Mouse (Mus musculus) left cerebral cortex, postnatal 14 days (tissue): Measurements from ENCODE around the gene Trim75. TPM values are rescaled to one million over a fixed set of nuclear protein-coding genes. Genes with fewer than 3 reads are reported as not detected.
"Not testable (repeated sequence)": the region's sequence is repeated elsewhere in the genome, so short reads cannot be mapped to it uniquely, and the experiment has no call there.

ENCODE experiments used
- DNase-seq, 2 experiments: peaks; one replicate each; pipeline ENCODE4 v3.0.0; 2021 to 2022; ENCODE audit warnings: low spot score in 2 of 2, mixed read lengths in 1 of 2
- intact Hi-C: fragments of 180-260 bp; cut with DNase I; formaldehyde crosslinking; loops from one replicate; pipeline ENCODE4 v1.15.1; 2025
- long read RNA-seq, 2 experiments: library from polyadenylated mRNA; stranded (forward); transcript quantifications; one replicate each; pipeline ENCODE4 v2.0.0; 2021
- total RNA-seq, 2 experiments: library from RNA; stranded (reverse); gene quantifications; 2 replicates each; pipeline ENCODE4 v1.2.3; 2021

Gene Trim75
- total RNA-seq: not detected
- long read RNA-seq, experiment 1: 0 reads
- long read RNA-seq, experiment 2: 0 reads

- DNase-seq: no peak
- intact Hi-C loops: no loop called here
Measured at GRCm38 (mm10) chr8:64987731-64988130, at the start of gene Trim75. Gene Trim75, minus strand, starts transcription at chr8:64987831.

- DNase-seq: peak in 1 of 2 experiments; percentile 2
- intact Hi-C loops: no loop called here
Measured at GRCm38 (mm10) chr8:65037117-65037533, 49.5 kb upstream of the Trim75 start, which contains the start of gene Apela. Gene Apela, minus strand, starts transcription at chr8:65037336.

DNA sequence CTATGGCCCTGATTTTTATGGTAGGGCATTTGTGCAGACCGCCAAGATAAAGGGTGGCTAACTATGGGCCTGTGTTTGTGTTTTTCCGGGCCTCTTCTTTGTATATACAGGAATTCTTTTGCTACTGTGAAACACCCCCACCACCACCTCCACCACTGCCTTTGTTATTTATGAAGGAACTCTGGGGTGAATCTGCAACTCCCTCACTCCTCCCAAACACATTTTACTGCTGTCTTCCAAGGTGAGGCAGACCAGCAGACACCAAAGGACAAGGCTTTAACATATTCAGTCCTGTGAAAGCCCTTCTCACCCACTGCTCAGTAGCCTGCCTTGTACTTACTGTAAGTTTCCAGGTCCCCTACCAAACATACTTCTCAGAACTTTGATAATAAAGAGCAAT, 46.5 kb upstream of the Trim75 start:
- no peak for DNase-seq
- intact Hi-C loops: no loop called here

DNA sequence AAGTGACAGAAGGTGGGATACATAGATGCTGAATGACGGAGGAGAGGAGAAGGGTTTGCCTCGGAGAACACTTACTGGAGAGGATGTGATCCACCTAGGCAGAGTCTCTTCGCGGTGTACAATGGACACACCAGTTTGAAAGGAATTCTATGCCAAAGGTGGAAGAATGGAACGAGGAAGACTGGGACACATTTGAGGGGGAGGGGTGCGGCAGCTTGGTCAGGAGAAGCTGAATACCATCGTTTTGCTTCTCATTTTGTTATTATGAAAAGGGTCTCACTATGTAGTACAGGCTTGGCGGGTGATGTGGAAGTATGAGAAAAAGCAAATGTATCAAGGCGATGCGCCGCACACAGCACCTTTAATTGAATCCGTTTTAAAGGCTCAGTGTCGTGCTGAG, 45.4 kb upstream of the Trim75 start:
- intact Hi-C loops: no loop called here
- DNase-seq: no peak

- intact Hi-C loops: no loop called here
- DNase-seq: no peak
Measured at GRCm38 (mm10) chr8:65032107-65032506, 44.5 kb upstream of the Trim75 start.

DNA sequence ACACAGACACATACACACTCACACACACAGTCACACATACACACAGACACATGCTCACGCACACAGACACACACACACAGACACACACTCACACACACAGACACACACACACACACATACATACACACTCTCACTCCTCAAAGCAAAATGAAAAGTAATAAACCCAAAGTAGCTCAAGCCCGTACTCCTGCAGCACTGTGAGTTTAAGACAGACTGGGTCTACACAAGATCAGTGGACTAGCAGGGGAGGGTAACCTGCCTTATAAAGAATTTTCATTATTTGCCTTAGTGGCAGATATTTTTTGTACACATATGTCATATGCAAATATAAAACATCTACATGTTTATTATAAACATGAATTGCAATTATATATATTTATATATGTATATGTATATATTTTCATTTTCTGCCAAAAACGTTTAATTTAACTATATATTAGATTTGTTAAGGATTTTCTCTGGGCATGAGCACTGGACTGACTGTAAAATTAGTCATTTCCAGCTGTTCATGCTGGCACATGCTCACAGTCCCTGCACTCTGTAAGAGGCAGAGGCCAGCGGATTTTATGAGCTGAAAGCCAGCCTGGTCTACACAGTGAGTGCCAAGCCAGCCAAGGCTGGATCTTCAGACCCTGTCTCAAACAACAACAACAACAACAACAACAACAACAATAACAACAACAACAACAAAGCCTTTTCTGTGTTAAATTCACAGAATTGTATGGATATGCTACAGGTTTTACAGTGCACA, 43.3 kb upstream of the Trim75 start:
- intact Hi-C loops: no loop called here
- DNase-seq: no peak

DNA sequence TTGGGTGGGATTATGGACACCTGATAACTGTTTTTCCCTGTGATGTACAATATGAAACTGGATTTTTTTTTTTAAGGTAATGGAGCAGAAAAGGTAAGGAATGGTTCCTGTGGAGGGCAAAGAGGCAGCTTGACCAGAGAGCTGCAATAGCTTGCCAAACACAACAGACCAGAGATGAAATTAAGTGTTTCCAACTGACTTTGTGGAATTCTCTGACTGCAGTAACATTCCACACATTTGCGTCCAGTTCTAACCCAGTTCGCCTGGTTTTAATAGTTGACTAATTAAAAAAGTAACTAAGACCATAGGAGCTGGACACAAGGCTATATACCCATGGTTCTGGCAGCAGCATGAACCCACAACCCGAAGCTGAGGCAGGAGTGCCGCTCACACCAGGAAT, 42.1 kb upstream of the Trim75 start:
- intact Hi-C loops: no loop called here
- no peak for DNase-seq

- no peak for DNase-seq
- intact Hi-C loops: no loop called here
Measured at GRCm38 (mm10) chr8:65028959-65029686, 41.5 kb upstream of the Trim75 start.

DNA sequence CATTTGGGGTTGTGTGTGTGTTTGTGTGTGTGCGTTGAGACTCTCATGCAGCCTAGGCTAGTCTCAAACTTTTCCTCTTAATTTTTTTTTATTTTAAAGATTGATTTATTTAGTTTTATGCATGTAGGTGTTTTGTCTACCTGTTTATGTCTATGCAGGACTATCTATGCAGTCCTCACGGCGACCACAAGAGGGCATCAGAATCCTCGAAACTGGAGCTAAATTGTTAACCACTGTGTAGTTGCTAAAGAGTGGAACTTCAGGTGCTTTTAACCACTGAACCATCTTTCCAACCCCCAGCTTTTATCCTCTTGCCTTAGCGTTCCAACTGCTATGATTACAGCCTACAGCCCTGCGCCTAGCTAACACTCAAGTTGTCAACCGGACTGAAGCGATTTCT, 34.9 kb upstream of the Trim75 start:
- DNase-seq: peak; percentile 64 to 81
- intact Hi-C loops: loop anchor here (1.0 kb wide), 1 partner anchor 88 kb away; no protein-coding TSS in a partner anchor

DNA sequence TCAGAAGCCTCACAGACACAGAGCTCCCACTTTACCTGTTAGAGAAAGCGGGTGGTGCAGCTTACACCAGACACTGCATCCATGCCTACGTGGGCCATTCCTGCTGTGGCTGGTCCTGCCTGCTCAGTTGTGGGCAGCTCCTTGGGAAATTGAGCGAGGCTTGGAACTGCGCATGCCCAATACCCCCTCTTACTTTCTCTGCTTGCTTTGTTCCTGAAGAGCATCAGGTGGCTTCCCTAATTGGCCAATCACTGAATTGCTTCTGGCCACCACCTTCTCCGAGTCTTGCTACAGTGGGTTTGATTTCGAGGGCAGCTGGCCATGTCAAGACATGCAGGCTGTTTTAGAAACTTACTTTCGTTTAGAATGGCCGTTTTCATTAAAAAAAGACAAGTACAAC, 30.8 kb upstream of the Trim75 start, which contains the start of the genes Trim61 and Trim60:
Gene Trim61, minus strand, starts transcription at position 101 of the 400 bp plus-strand sequence.
Gene Trim60, minus strand, starts transcription at position 162 of the 400 bp plus-strand sequence.
- DNase-seq: no peak
- intact Hi-C loops: no loop called here

- intact Hi-C loops, DNase-seq: not testable (repeated sequence)
Measured at GRCm38 (mm10) chr8:65007616-65008015, 20.0 kb upstream of the Trim75 start.

- no peak for DNase-seq
- intact Hi-C loops: no loop called here
Measured at GRCm38 (mm10) chr8:64998806-64999365, 11.3 kb upstream of the Trim75 start.

DNA sequence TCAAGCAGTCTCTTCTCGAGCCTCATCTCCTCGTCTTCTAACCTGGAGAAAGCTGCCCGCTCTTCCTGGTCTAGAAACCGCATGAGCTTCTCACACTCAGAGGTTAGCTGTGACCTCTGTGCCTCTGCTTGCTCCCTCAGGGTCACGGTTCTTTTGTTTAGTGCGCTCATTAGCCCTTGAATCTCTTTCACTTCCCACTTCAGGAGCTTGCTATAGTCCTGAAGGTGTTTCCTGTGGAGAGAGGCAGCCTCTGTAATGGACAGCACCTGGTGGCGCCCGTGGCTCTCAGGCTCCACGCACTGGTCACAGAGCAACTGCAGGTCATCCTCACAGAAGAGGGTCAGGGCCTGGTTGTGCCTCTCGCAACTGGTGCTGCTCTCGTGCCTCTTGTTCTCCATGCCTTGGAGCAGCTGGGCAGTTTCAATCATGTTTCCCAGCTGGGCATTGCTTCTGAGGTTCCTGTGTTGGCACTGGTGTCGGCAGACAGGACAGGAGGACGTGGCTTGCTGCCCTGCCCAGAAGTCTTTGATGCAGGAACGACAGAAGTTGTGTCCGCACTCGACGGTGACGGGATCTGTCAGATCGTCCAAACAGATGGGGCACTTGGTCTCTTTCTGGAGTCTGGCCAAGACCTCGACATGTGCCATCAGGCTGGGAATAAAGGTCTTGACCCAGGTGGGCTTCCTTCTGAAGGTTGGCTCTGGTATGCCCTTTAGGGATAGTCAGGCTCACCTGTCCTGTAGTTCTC, 4.3 kb downstream of the Trim75 start:
- intact Hi-C loops: no loop called here
- no peak for DNase-seq

GRCm38 (mm10) chr8:64962836-64963235, 24.8 kb downstream of the Trim75 start:
- intact Hi-C loops: no loop called here
- DNase-seq: no peak

GRCm38 (mm10) chr8:64959025-64959424, 28.6 kb downstream of the Trim75 start:
- no peak for DNase-seq
- intact Hi-C loops: no loop called here

DNA sequence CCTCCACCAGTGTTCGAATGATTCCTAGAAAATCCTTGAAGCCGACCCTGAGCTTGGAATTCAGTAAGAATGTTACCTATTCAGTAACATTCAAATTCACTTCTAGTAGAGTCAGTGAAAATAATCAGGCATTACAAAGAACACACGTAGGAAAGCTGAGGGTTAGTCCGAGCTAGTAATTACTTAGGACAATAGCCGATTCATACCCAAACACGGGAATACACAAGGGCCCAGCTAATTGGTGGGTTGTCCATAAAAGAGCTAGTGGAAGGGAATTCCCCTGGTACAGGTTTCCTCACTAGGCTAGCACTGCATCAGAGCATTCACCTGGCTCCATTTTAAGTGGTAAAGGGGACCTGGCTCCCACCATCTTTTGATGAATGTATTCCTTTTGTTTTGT, 35.5 kb downstream of the Trim75 start:
- no peak for DNase-seq
- intact Hi-C loops: no loop called here

GRCm38 (mm10) chr8:64948371-64948770, 39.3 kb downstream of the Trim75 start:
- DNase-seq: no peak
- intact Hi-C loops: no loop called here

DNA sequence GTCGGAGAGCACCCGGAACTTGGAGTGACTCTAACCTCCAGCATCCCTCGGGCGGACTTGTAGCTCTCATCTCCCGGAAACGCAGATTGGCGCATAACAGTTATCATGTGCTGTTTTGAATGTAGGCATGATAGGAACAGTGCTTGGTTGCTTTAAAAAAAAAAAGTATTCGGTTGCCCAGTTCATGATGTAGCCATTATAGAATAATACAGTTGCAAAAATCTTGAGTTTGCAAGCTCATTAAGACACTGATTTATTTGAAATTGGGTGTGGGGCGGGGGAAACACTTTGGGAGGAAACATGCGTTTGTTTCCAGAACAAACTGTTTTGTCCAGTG, 40.0 kb downstream of the Trim75 start:
- no peak for DNase-seq
- intact Hi-C loops: no loop called here

DNA sequence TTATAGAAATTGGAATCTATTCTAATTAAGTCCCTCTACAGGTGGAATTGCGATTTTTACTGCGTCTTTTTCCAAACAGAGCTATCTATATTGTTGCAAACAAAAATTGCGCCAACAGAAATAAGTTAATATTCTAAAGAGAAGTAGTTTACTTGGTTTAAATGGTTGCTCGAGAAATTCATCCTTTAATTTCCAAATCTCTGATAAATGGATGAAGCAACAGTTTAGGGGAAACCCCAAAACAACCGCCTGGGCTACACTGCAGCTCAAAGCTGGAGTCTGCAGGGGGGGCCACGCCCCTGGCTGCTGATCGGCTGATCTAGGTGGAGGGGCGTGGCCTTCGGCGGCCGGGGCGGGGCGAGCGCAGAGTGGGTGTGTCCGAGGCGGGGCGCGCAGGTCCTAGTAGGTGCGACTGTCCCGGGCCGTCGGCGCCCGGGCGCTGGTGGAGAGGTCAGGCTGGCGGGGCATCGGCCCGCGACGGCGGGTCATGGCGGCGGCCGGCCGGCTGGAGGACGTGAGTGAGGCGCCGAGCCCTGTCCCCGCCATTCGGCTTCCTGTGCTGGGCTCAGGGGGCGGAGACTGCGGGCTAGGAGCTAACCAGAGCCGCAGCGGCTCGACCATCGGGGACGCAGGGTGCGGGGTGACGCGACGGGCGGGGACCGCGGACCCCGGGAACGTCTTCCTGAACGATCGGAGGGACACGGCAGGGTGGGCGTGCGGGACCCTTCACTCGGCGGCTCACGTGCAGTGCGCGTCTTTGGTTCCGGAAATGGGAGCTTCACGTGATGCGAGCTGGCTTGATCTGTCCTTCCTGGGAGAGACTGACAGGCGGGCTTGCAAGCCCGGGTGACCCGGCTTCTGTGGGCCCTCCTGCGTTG, 40.6 kb downstream of the Trim75 start, which contains the start of gene Tmem192:
Gene Tmem192, plus strand, starts transcription at position 366 of the 878 bp plus-strand sequence.
- DNase-seq: peak; percentile 92 to 93
- intact Hi-C loops: no loop called here
